Mouse (Mus musculus): ENCODE data around the gene Rilpl1.

Rilpl1 gene

GRCm38 (mm10) chr5:124529697-124530096 lies 1.5 kb downstream of the Rilpl1 start:
- in situ Hi-C loops (cut with MboI, MseI), result loop anchor here (5.0 to 10.0 kb wide), 2 partner anchors 45 to 92 kb away; partner anchors contain the start of genes Kmt5a and Snrnp35

GRCm38 (mm10) chr5:124529191-124529651 lies 2.0 kb downstream of the Rilpl1 start:
- in situ Hi-C loops (cut with MboI, MseI), result no loop called here

- in situ Hi-C loops (cut with MboI, MseI), result no loop called here
Observed at GRCm38 (mm10) chr5:124528791-124529190, 2.4 kb downstream of the Rilpl1 start.

GRCm38 (mm10) chr5:124528351-124528750 lies 2.8 kb downstream of the Rilpl1 start:
- in situ Hi-C loops (cut with MboI, MseI), result no loop called here

GRCm38 (mm10) chr5:124524943-124525342 lies 6.2 kb downstream of the Rilpl1 start:
- in situ Hi-C loops (cut with MboI, MseI), result no loop called here

DNA sequence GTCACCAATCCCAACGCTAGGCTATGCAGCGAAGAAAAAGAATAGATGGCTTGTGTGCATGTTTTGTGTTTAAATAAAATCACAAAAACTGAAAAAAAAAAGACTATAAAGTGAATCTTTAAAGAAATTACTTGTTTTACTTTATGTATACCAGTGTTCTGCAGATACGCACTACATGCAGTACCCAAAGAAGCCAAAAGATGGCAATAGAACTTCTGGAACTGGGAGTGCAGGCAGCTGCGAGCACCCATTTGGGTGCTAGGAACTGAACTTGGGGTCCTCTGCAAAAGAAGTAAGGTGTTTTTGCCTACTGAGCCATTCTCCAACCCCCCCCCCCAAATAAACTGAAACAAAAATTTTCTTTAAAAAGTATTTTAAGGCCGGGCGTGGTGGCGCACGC lies 8.2 kb downstream of the Rilpl1 start:
- in situ Hi-C loops (cut with MboI, MseI), result no loop called here

DNA sequence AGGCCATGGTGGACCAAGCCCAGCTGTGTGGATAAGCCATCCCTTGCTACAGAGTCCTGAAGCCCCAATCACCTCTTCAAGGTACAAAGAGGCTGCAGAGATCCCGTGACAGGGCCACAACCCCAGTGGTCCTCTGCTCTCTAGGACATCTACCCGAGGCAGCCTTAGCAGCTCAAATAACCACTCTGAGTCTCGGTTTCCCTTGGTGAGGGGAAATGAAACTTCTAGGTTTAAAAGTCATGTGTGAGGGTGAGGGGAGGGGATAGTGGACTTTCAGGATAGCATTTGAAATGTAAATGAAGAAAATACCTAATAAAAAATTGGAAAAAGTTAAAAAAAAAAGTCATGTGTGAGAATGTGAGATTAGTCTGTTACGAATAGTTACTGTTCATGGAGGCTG lies 9.6 kb downstream of the Rilpl1 start:
- in situ Hi-C loops (cut with MboI, MseI), result no loop called here

GRCm38 (mm10) chr5:124518648-124519047 lies 12.5 kb downstream of the Rilpl1 start:
- in situ Hi-C loops (cut with MboI, MseI), result no loop called here

- in situ Hi-C loops (cut with MboI, MseI), result no loop called here
Observed at GRCm38 (mm10) chr5:124515789-124516188, 15.4 kb downstream of the Rilpl1 start.

GRCm38 (mm10) chr5:124510536-124511050 lies 20.6 kb downstream of the Rilpl1 start:
- in situ Hi-C loops (cut with MboI, MseI), result no loop called here

DNA sequence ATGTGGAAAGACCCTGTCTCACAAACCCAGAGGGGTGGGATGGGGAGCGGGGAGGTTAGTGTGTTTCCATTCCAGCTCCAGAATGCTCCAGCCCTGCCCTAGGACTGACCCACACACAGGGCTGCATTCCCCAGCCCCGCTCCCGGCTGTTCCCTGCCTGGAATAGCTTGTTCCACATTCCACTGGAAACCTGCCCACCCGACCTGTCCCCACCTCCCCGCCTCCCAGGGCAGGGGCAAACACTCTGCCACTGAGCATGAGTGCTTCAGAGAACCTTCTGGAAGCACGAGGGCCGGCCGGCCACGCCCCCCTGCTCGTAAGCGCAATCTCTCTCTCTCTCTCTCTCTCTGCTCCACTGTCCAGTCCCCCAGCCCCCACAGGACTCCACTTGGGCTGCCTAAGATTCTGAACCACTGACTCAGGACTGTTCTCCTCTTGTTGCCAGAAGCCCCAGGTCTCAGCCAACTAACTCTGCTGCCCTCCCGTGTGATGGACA lies 21.4 kb downstream of the Rilpl1 start:
- in situ Hi-C loops (cut with MboI, MseI), result no loop called here

DNA sequence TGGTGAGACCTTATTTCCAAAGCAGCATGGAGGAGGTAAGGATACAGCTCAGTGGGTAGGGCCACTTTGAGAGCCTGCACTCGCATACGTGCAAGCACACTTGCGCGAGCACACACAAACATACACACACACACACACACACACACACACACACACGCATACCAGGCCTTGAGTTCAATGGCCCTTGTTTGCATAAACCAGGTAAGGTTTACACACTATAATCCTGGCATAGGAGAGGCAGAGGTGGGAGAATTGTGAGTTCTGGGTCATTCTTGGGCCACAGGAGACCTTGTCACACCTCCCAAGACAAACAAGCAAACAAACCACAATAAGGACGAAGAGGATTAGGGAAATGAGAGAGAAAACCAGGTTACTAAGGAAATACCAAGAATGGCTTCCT lies 22.0 kb downstream of the Rilpl1 start:
- in situ Hi-C loops (cut with MboI, MseI), result no loop called here

DNA sequence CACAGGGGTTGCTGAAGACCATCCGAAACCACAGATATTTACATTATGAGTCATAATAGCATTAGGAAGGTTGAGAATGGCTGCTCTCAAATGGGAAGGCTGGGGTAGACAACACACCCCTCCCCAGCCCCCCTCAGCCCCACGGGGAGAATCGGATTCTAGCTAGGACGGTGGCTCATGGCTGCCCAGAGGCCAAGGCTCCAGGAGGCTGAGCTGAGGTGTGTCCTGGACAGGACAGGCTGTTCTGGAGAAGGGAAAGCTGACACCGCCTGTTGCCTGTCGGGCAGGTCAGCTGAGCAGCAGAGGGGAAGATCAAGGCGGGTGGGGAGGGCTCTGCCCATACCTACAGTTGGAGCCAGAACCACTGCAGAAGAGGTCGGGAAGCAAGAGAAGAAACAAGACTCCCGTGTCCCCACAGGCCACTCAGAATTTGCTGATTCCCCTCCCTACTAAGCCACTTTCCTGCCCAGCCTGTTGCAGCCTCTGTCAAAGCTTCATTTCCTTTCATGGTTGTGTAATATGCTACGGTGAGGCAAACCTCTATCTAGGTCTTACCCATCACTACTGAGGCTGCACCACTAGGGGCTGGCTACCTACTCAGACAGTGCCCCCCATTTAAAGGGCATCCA lies 24.3 kb downstream of the Rilpl1 start:
- in situ Hi-C loops (cut with MboI, MseI), result no loop called here

GRCm38 (mm10) chr5:124505235-124505634 lies 26.0 kb downstream of the Rilpl1 start:
- in situ Hi-C loops (cut with MboI, MseI), result no loop called here

- in situ Hi-C loops (cut with MboI, MseI), result loop anchor here (5.0 kb wide), 1 partner anchor 214 kb away; no protein-coding TSS in a partner anchor
Observed at GRCm38 (mm10) chr5:124503742-124504141, 27.4 kb downstream of the Rilpl1 start.

- in situ Hi-C loops (cut with MboI, MseI), result loop anchor here (5.0 kb wide), 1 partner anchor 216 kb away; no protein-coding TSS in a partner anchor
Observed at GRCm38 (mm10) chr5:124501541-124501940, 29.6 kb downstream of the Rilpl1 start.

GRCm38 (mm10) chr5:124500573-124500972 lies 30.6 kb downstream of the Rilpl1 start:
- in situ Hi-C loops (cut with MboI, MseI), result loop anchor here (5.0 kb wide), 1 partner anchor 217 kb away; no protein-coding TSS in a partner anchor

- in situ Hi-C loops (cut with MboI, MseI), result loop anchor here (5.0 kb wide), 1 partner anchor 217 kb away; no protein-coding TSS in a partner anchor
Observed at GRCm38 (mm10) chr5:124500037-124500436, 31.2 kb downstream of the Rilpl1 start.

DNA sequence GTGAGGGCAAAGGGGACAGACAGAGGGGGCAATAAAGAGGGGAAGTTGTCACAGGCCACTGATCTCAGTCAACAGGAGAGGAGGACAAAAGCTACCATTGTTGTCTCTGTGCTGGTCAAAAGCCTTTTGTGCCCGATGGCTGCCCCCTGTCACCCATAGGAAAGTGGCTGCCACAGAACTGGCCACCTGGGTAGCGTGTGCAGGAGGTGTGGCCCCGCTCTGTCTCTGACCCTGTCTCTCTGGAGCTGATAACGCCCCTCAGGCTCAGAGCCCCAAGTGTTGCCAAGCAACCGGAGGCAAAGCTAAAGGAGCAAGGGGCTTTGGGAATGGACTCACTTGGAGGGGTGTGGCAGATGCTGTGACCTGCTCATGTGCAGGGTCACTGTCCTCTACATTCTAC lies 32.2 kb downstream of the Rilpl1 start:
- in situ Hi-C loops (cut with MboI, MseI), result no loop called here

GRCm38 (mm10) chr5:124498221-124498876 lies 32.8 kb downstream of the Rilpl1 start:
- in situ Hi-C loops (cut with MboI, MseI), result no loop called here

- in situ Hi-C loops (cut with MboI, MseI), result no loop called here
Observed at GRCm38 (mm10) chr5:124496614-124497514, 34.3 kb downstream of the Rilpl1 start.

All from T-helper 1 cell (primary cell).